Mouse (Mus musculus) neutrophil, adult 83 days (primary cell): ENCODE results near the gene 4930474N05Rik. TPM values are rescaled to one million over a fixed set of nuclear protein-coding genes. Genes with fewer than 3 reads are reported as not detected.

Experiments used
- total RNA-seq, 2 experiments: library from RNA; stranded (reverse); gene quantifications; one replicate each; pipeline ENCODE4 v1.2.4; 2023

The 4930474N05Rik gene
- total RNA-seq: not detected

GRCm38 (mm10) chr14:36094617-36095016 lies at the start of gene 4930474N05Rik:
Gene 4930474N05Rik (plus strand): TSS chr14:36094917.

